Comparison of ENCODE assay signal across 8 mouse cellular contexts in the genomic region with DNA sequence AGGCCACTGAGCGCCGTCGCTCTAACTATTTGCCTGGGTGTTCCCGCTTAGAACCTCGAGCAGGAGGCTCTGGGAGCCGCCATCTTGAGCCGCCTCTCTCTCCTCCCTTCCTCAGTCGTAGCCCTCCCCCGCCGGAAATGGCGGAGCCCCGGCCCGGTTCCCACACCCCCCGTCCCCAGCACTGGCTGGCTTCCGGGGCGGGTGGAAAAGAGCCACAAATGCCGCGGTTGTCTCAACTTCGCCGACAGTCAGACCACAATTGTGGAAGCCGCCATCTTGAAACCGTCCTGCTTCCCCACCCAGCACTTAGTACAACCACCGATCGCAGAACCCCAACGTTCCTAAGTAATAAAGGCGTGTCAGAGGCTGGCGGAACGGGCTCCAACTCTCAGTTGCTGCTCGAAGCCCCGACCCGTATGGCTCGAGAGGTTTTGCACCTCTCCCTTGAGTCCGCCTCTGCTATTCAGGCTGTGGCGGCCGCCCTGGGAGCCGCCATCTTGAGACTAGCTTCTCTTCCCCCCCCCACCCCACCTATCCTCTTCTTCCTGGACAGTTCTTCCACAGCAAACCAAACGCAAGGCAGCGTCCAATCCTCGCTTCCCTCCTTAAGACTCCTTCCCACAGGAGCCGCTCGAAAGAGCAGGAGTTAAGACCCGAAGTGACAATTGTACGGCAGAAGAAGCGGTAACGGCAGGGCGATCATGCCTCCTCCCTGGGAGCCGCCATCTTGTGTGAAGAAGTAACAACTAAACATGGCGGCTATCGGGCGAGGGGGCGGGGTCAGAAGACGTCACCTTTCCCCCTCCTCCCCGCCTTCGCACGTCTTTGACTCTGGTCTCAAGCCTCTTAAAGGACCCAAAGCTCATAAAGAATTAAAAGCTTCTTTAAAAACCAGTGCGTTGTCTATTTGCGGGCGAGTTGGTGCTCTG. TPM values are rescaled to one million over a fixed set of nuclear protein-coding genes. Genes with fewer than 3 reads are reported as not detected.
A peak's percentile ranks its signal among the peaks of the same experiment; 100 is the strongest.
DNase-seq lines count a peak whose midpoint lies in the region; ATAC-seq lines count a peak whose summit lies in the region.

A gene (minus strand): TSS at position 110 of the 929 bp plus-strand sequence.

- peak; percentile 57 for ATAC-seq in inflammation-experienced regulatory T-cells, adult 6 months
- ATAC-seq in megakaryocyte-erythroid progenitor cell, adult 5-6 weeks (replicated peaks; ENCODE audit: low FRiP score, low TSS enrichment, poor library complexity, severe bottlenecking) = peak; percentile 38

- DNase-seq in adipocyte (ENCODE audit: low spot score) = peak; percentile 92
- DNase-seq in embryo, embryonic 10 days (ENCODE audit: low spot score) = peak; percentile 80
- peak; percentile 90 for DNase-seq in gastrocnemius, postnatal 14 days
- DNase-seq in left cerebral cortex, postnatal 10 days (ENCODE audit: extremely low spot score in 1 of 2, low spot score in 2 of 2) = peak; percentile 82 to 93
- peak; percentile 87 for DNase-seq in right cerebral cortex, postnatal 25 days
- DNase-seq in urinary bladder, postnatal 4 days (ENCODE audit: low spot score in 2 of 2) = peak; percentile 83 to 87

- intact Hi-C loops in gastrocnemius, postnatal 14 days (cut with DNase I; ENCODE audit: low total_unique reads) = no loop called here
- intact Hi-C loops in left cerebral cortex, postnatal 10 days (cut with DNase I) = loop anchor here (5.0 to 10.0 kb wide), 3 partner anchors 56 to 278 kb away; a partner anchor contains a TSS

RNA-seq across cellular contexts. Expression of the gene that starts here (rescaled TPM):
- 10 to 100 TPM; 39.9 to 43.9 TPM for total RNA-seq in gastrocnemius, postnatal 14 days (2021)
- polyA plus RNA-seq in inflammation-experienced regulatory T-cells, adult 6 months (2017; shearing (Covaris generic)) = 10 to 100 TPM; 35.4 to 39.1 (median 37.1) TPM
- total RNA-seq in left cerebral cortex, postnatal 10 days (2021) = 10 to 100 TPM; 70.1 to 83.6 TPM
- 159 and 169 TPM in 2 replicates for total RNA-seq in megakaryocyte-erythroid progenitor cell, adult 5-6 weeks (2014; fragmentation: Nextera tagmentation)
- 56.1 and 78.7 TPM in 2 replicates for total RNA-seq in megakaryocyte-erythroid progenitor cell, adult 5-6 weeks (2017)

Comparison
In these comparisons a context has a peak if more than half of its experiments do, and no peak if none do; other contexts are left out.
1. Peak in every context shown above with its lines: DNase-seq and ATAC-seq.